Mouse (Mus musculus) monocyte, adult 59 days (primary cell): ENCODE results near the gene Tymp. TPM values are rescaled to one million over a fixed set of nuclear protein-coding genes. Genes with fewer than 3 reads are reported as not detected.

Experiments
- total RNA-seq, 2 experiments: library from RNA; stranded (reverse); gene quantifications; one replicate each; pipeline ENCODE4 v1.2.4; 2023

Gene Tymp
- under 1 TPM; 0.46 to 0.76 TPM for total RNA-seq

GRCm38 (mm10) chr15:89376957-89377356 lies at the start of gene Tymp:
Gene Tymp, minus strand, starts transcription at chr15:89377039.

DNA sequence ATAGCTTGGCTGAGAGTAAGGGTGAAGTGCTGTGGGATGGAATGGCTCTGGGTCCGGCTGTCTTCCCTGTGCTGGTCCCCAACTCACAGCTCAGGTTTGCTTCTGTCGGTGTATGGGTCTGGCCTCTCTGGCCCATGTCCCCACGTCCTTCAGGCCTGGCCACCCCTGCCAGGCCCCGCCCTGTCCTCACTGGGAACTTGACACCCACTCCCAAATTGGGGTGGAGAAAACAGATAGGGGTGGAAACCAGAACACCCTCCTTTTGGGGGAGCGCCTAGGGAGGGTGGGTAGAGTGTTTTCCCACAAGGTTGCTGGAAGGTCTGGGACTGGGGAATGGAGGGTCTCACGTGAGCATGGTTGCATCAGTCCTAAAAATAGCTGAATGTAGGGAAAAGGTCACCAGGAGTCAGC lies 48.9 kb upstream of the Tymp start, which contains the start of gene Cpt1b:
Gene Cpt1b (minus strand): TSS at position 153 of the 411 bp plus-strand sequence.

DNA sequence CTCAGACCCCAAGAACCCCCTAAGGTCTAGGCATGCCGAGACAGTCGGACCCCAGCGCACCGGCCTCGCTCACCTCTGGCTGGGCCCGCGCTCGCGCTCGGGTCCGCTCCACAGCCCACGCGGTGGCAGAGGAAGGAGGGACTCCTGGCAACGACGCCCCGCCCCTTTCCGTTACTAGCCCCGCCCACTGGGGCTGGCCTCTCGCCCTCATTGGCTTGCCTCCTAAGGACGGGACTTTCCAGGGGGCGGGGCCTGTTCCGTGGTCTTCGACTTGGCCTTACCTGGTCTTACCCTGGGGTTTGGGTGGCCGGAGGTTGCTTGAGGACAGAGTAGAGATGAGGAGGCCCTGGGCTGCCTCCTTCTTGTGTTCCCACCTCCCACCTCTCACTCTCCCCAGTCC lies 33.3 kb upstream of the Tymp start, which contains the start of gene Syce3:
Gene Syce3 (minus strand): TSS at position 386 of the 400 bp plus-strand sequence.

GRCm38 (mm10) chr15:89384617-89385016 lies 7.8 kb upstream of the Tymp start, which contains the start of gene Klhdc7b:
Gene Klhdc7b, plus strand, starts transcription at chr15:89384917.

DNA sequence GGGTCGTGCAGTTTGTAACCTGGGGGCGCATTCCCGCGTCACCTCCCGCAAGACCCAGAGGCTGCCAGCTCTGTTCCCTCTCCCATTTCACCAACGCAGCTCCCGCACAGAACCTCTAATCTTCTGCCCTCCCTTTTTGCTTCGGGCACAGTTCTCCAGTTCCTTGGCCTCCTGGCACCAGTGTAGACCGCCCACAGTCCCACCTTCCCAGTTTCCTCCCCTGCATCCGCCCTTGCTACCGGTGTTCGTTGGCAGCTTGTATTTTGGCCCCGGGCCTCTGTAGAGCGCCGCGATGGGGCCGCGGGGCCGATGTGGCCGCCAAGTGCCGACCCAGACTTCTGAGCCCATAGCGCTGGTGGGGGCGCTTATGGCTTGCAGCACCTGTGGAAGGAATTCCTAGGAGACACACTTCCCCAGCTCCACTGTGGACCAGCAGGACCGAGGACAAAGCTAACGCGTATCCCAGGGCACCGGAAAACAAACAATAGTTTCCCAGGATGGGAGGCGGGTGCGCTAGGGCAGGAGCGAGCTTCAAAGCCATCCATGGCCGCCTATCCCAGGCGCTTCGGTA lies 2.1 kb upstream of the Tymp start, which contains the start of gene Odf3b:
Gene Odf3b (minus strand): TSS at position 452 of the 571 bp plus-strand sequence.

DNA sequence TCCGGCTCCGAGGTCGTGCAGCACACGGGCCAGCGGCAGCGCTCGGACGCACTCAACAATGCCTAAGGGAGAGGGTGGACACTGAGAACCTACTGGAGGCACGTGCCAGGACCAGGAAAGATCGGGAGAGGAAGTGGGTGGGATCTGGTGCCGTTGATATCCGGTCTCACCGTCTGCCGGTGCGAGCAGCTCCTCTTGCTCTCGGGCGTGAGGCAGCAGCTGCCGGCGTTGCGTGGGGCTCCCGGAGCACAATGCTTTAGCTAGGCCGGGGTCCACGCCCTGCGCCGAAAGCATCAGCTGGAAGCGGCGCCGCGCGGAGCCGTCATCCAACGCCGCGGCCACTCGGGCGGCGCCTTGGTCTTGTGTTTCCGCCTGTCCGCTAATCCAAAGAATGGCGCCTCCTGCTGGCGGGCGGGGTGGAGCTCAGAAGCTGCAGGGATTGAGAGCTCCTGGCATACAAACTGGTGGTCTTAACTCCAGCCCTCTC lies 3.0 kb downstream of the Tymp start, which contains the start of gene Sco2:
Gene Sco2 (minus strand): TSS at position 85 of the 487 bp plus-strand sequence.

DNA sequence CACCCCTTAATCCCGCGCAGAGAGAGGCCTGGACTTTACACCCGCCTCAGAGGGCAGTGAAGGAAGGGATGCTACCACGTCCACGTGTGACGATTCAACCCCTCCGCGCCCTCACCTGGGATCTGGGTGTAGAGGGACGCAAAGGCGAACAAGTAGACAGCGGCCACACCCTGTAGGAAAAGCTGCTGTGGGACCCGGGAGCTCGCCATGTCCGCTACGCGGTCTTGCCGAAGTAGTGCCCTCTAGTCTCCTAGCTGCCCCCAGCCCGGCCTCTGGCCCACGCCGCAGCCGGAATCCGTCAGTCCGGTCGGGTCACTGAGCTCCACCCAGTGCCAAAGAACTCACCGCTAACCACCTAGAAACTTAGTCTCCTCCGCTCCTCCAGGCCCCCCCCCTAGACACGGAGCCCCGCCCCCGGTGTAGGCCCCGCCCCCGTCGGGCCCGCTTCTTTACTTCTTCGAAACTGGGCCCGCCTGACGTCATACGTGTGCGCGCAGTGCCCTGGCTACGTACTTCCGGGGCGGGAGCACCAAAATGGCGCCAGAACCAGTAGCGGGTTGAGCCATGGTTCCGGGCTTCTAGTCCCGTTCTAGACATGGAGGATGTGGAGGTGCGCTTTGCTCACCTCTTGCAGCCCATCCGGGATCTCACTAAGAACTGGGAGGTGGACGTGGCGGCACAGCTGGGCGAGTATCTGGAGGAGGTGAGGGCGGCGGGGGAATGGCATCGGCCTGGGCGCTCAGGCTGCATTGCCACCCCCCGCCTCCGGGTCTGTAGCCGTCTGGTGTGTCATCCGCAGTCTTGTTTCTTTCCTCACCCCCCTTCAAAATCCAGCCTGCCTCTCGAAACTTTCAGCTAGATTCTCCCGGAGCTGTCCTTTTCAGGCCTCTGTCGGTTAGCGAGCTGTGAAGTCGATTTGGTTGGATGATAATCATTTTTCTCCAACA lies 21.3 kb downstream of the Tymp start, which contains the start of the genes Lmf2 and Ncaph2:
Gene Lmf2 (minus strand): TSS at position 419 of the 947 bp plus-strand sequence.
Gene Ncaph2 (plus strand): TSS at position 479 of the 947 bp plus-strand sequence.

GRCm38 (mm10) chr15:89334271-89334670 lies 42.6 kb downstream of the Tymp start, which contains the start of gene Miox:
Gene Miox, plus strand, starts transcription at chr15:89334398.

DNA sequence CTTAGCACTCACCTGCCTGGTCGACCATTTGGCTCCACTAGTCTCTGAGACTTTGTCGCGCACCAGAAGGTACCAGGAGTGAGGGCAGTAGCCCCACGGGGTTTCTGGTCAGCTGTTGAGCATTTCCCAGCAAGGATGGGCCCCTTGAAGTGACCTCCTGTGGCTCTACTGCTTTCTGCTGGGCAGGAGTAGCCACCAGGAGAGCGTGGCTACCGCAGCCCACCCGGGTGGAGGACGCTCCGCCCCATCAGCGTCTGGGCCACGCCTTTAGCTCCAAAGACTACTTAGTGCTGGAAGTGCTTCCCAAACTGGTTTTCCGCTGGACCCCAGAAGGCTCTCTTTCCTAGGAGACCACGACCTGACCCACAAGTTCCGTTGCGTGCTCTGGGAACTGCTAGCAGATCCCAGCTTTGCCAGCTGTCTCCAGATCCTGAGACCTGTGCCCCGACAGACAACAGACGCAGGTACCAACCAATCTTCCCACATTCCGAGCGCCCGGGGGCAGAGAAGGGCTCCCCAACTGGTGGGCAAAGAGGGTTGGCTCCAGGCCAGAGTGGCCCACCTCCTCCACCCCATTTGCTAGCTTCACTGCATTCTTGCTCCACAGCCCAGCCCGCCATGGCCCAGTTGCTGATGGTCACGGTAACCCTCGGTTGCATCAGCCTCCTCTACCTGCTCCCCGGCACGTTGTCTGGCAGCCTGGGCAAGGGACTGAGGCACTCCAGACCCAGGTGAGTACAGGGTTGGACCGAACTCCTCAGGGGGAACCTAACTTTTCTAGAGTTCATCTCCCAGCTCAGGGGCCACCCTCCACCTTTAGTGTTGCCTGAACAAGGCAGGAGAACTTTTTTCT lies 53.9 kb downstream of the Tymp start, which contains the start of gene Adm2:
Gene Adm2 (plus strand): TSS at position 51 of the 853 bp plus-strand sequence.

Other genes with a start within 250 kb of the Tymp start
- 10 to 100 TPM; 22.4 to 24.6 TPM for gene Hdac10, start 248.3 kb downstream of the Tymp start, total RNA-seq
- gene Mapk12, start 236.3 kb downstream of the Tymp start, total RNA-seq = not detected
- gene Mapk11, start 227.4 kb downstream of the Tymp start, total RNA-seq = 1 to 10 TPM; 1.5 to 2.0 TPM
- gene Plxnb2, start 196.3 kb downstream of the Tymp start, total RNA-seq = 100 to 1,000 TPM; 441 to 443 TPM
- 1 to 10 TPM; 5.4 to 6.0 TPM for gene Dennd6b, start 180.5 kb downstream of the Tymp start, total RNA-seq
- gene Ppp6r2, start 165.5 kb downstream of the Tymp start, total RNA-seq = 10 to 100 TPM; 35.3 to 39.7 TPM
- 100 to 1,000 TPM; 167 to 189 TPM for gene Sbf1, start 61.7 kb downstream of the Tymp start, total RNA-seq
- gene Adm2, start 54.3 kb downstream of the Tymp start, total RNA-seq = not detected
- gene Miox, start 42.6 kb downstream of the Tymp start, total RNA-seq = not detected
- gene Lmf2, start 21.4 kb downstream of the Tymp start, total RNA-seq = 10 to 100 TPM; 25.1 to 35.6 TPM
- gene Ncaph2, start 21.3 kb downstream of the Tymp start, total RNA-seq = 10 to 100 TPM; 59.0 to 69.9 TPM
- gene Sco2, start 3.2 kb downstream of the Tymp start, total RNA-seq = 10 to 100 TPM; 13.8 to 16.4 TPM
- gene Odf3b, start 2.2 kb upstream of the Tymp start, total RNA-seq = not detected
- not detected for gene Klhdc7b, start 7.9 kb upstream of the Tymp start, total RNA-seq
- gene Syce3, start 33.5 kb upstream of the Tymp start, total RNA-seq = not detected
- gene Cpt1b, start 48.8 kb upstream of the Tymp start, total RNA-seq = 1 to 10 TPM; 5.7 to 6.9 TPM
- 1 to 10 TPM; 7.0 to 8.7 TPM for gene C730034F03Rik, start 52.5 kb upstream of the Tymp start, total RNA-seq
- gene Gm44502, start 52.7 kb upstream of the Tymp start, total RNA-seq = not detected
- 100 to 1,000 TPM; 169 to 192 TPM for gene Chkb, start 52.9 kb upstream of the Tymp start, total RNA-seq
- gene Mapk8ip2, start 76.9 kb upstream of the Tymp start, total RNA-seq = not detected
- gene Arsa, start 100.4 kb upstream of the Tymp start, total RNA-seq = 10 to 100 TPM; 37.3 TPM
- gene Shank3, start 122.6 kb upstream of the Tymp start, total RNA-seq = under 1 TPM; 0.39 to 0.79 TPM
- not detected for gene Acr, start 191.3 kb upstream of the Tymp start, total RNA-seq
- 1 to 10 TPM; 1.9 to 2.5 TPM for gene Rabl2, start 214.9 kb upstream of the Tymp start, total RNA-seq